Comparison of ENCODE assay signal across 8 mouse cellular contexts in genomic region chr11:117967249-117968015, GRCm38 (mm10). TPM values are rescaled to one million over a fixed set of nuclear protein-coding genes. Genes with fewer than 3 reads are reported as not detected.
DNase-seq lines count a peak whose midpoint lies in the region; ATAC-seq and TF ChIP-seq lines count a peak whose summit lies in the region.

No protein-coding gene starts in this region.

- H3K4me1 ChIP-seq in heart, embryonic 11.5 days (ENCODE audit: control insufficient read depth, insufficient read depth, low read length): peaks cover 53% of the 10 kb centered on the region
- peaks cover 78% of the 10 kb centered on the region for H3K4me1 ChIP-seq in E14TG2a.4 (replicated peaks; ENCODE audit: low read depth, low read length)
- H3K4me1 ChIP-seq in embryonic facial prominence, embryonic 10.5 days: peaks cover 93% of the 10 kb centered on the region
- peaks cover 59% of the 10 kb centered on the region for H3K4me1 ChIP-seq in intestine, embryonic 16.5 days (ENCODE audit: control insufficient read depth, insufficient read depth, low read length)
- peaks cover 56% of the 10 kb centered on the region for H3K4me1 ChIP-seq in olfactory bulb, adult 2 months (ENCODE audit: control insufficient read depth, insufficient read depth, low read length)

- H3K9ac ChIP-seq in heart, embryonic 11.5 days (ENCODE audit: low read depth, low read length): peak overlapping the region; percentile 74
- H3K9ac ChIP-seq in intestine, embryonic 16.5 days (ENCODE audit: low read depth, low read length): peak overlapping the region; percentile 95

- no peak for TF ChIP-seq CTCF in E14TG2a.4 (conservative IDR thresholded peaks at IDR 0.05; ENCODE audit: low read length)
- no peak for TF ChIP-seq CTCF in olfactory bulb, adult 2 months (IDR thresholded peaks at IDR 0.05; ENCODE audit: insufficient read depth, low read depth, low read length)

- H3K27me3 ChIP-seq in heart, embryonic 11.5 days (ENCODE audit: control insufficient read depth, insufficient read depth, low read length): peaks cover 33% of the 10 kb centered on the region
- peaks cover 2% of the 10 kb centered on the region; the same call in 1 of the 2 replicates for H3K27me3 ChIP-seq in E14TG2a.4 (ENCODE audit: insufficient read depth, low read length)
- H3K27me3 ChIP-seq in embryonic facial prominence, embryonic 10.5 days (replicated peaks; ENCODE audit: low read depth, poor library complexity, severe bottlenecking): peaks cover 62% of the 10 kb centered on the region
- H3K27me3 ChIP-seq in intestine, embryonic 16.5 days (replicated peaks; ENCODE audit: control insufficient read depth, insufficient read depth, low read length): no peaks in the 10 kb centered on the region

- intact Hi-C loops in heart, postnatal 36 days (cut with DNase I): loop anchor here (2.0 kb wide), 2 partner anchors 35 to 97 kb away; no protein-coding TSS in a partner anchor

- 6% methylated on average over 34 of the region's 34 CpGs for WGBS in heart, embryonic 11.5 days (ENCODE audit: insufficient replicate concordance)
- WGBS in embryonic facial prominence, embryonic 10.5 days: 4% methylated on average over 34 of the region's 34 CpGs
- WGBS in intestine, embryonic 16.5 days: 17% methylated on average over 34 of the region's 34 CpGs
- 28% methylated on average over 34 of the region's 34 CpGs for WGBS in olfactory bulb, adult 2 months

- no peak for DNase-seq in heart, postnatal 36 days
- no peak for DNase-seq in embryonic facial prominence, embryonic 10.5 days (ENCODE audit: low spot score)
- DNase-seq in layer of hippocampus, postnatal 25 days (ENCODE audit: extremely low spot score in 1 of 2, low spot score in 1 of 2): no peak

- H3K4me3 ChIP-seq in heart, embryonic 11.5 days (ENCODE audit: low read depth, low read length): peak overlapping the region; percentile 73
- peak overlapping the region; percentile 99 for H3K4me3 ChIP-seq in E14TG2a.4 (replicated peaks; ENCODE audit: low read length)
- peak overlapping the region; percentile 76 for H3K4me3 ChIP-seq in embryonic facial prominence, embryonic 10.5 days
- H3K4me3 ChIP-seq in intestine, embryonic 16.5 days (ENCODE audit: low read length): peak overlapping the region; percentile 87
- peak overlapping the region; percentile 56 for H3K4me3 ChIP-seq in olfactory bulb, adult 2 months (ENCODE audit: insufficient read depth, low read depth, low read length)

- H3K9me3 ChIP-seq in heart, embryonic 11.5 days (replicated peaks; ENCODE audit: control insufficient read depth, low read length): no peaks in the 10 kb centered on the region
- H3K9me3 ChIP-seq in E14TG2a.4 (ENCODE audit: low read length): no peaks in the 10 kb centered on the region
- no peaks in the 10 kb centered on the region for H3K9me3 ChIP-seq in embryonic facial prominence, embryonic 10.5 days
- no peaks in the 10 kb centered on the region for H3K9me3 ChIP-seq in intestine, embryonic 16.5 days (ENCODE audit: control insufficient read depth, low read length)

- TF ChIP-seq POLR2A in olfactory bulb, adult 2 months (IDR thresholded peaks at IDR 0.05; ENCODE audit: insufficient read depth, low read depth, low read length): no peak

- ATAC-seq in heart, embryonic 11.5 days (replicated peaks; ENCODE audit: insufficient number of reproducible peaks, low FRiP score, low TSS enrichment): no peak
- no peak for ATAC-seq in intestine, embryonic 16.5 days
- no peak for ATAC-seq in activated CD4-positive, CD25-positive, alpha-beta regulatory T cell, adult 4 months

- no peaks in the 10 kb centered on the region for H3K36me3 ChIP-seq in heart, embryonic 11.5 days (ENCODE audit: control insufficient read depth, insufficient read depth, low read length)
- H3K36me3 ChIP-seq in E14TG2a.4 (ENCODE audit: insufficient read depth, low read length): peaks cover 45% of the 10 kb centered on the region
- peaks cover 18% of the 10 kb centered on the region for H3K36me3 ChIP-seq in embryonic facial prominence, embryonic 10.5 days (replicated peaks)
- peaks cover 3% of the 10 kb centered on the region; the same call in 1 of the 2 replicates for H3K36me3 ChIP-seq in intestine, embryonic 16.5 days (ENCODE audit: control insufficient read depth, insufficient read depth, low read length)

- no peak overlapping the region; the same call in 1 of the 2 replicates for H3K27ac ChIP-seq in heart, embryonic 11.5 days (ENCODE audit: low read depth, low read length)
- H3K27ac ChIP-seq in embryonic facial prominence, embryonic 10.5 days (replicated peaks): peak overlapping the region; percentile 97
- H3K27ac ChIP-seq in intestine, embryonic 16.5 days (ENCODE audit: low read length): peak overlapping the region; percentile 98
- H3K27ac ChIP-seq in olfactory bulb, adult 2 months (ENCODE audit: insufficient read depth, low read depth, low read length): no peak overlapping the region

- H3K4me2 ChIP-seq in heart, embryonic 11.5 days: peak overlapping the region; percentile 98
- H3K4me2 ChIP-seq in intestine, embryonic 16.5 days (ENCODE audit: low read depth, low read length): peak overlapping the region; percentile 94

RNA-seq across cellular contexts. Expression of gene Socs3, which starts 2.4 kb away (rescaled TPM):
- polyA plus RNA-seq in heart, embryonic 11.5 days (2014; fragmentation: Nextera tagmentation; extraction: Ambion mirVana): 3.6 and 4.5 TPM in 2 replicates
- total RNA-seq in heart, postnatal 36 days (2021): 1 to 10 TPM; 3.4 to 3.8 TPM
- polyA plus RNA-seq in embryonic facial prominence, embryonic 10.5 days (2016; fragmentation: Nextera tagmentation; extraction: Ambion mirVana): 13.6 and 16.7 TPM in 2 replicates
- polyA plus RNA-seq in intestine, embryonic 16.5 days (2015; fragmentation: Nextera tagmentation; extraction: Ambion mirVana): 18.9 and 21.2 TPM in 2 replicates
- not detected in 2 replicates for polyA plus RNA-seq in olfactory bulb, adult 2 months (2012; ENCODE audit: insufficient read depth, insufficient read length, low replicate concordance, missing spikeins)
- polyA plus RNA-seq in activated CD4-positive, CD25-positive, alpha-beta regulatory T cell, adult 4 months (2017; shearing (Covaris generic)): 10 to 100 TPM; 42.5 to 43.1 TPM
- total RNA-seq in layer of hippocampus, postnatal 25 days (2021): 1 to 10 TPM; 1.3 to 1.8 TPM

RNA-seq across cellular contexts. Expression of gene Pgs1, which starts 18.7 kb away (rescaled TPM):
- polyA plus RNA-seq in heart, embryonic 11.5 days (2014; fragmentation: Nextera tagmentation; extraction: Ambion mirVana): 26.5 and 27.4 TPM in 2 replicates
- 10 to 100 TPM; 17.8 to 20.0 TPM for total RNA-seq in heart, postnatal 36 days (2021)
- polyA plus RNA-seq in embryonic facial prominence, embryonic 10.5 days (2016; fragmentation: Nextera tagmentation; extraction: Ambion mirVana): 43.5 and 44.6 TPM in 2 replicates
- polyA plus RNA-seq in intestine, embryonic 16.5 days (2015; fragmentation: Nextera tagmentation; extraction: Ambion mirVana): 33.9 and 35.7 TPM in 2 replicates
- not detected in 2 replicates for polyA plus RNA-seq in olfactory bulb, adult 2 months (2012; ENCODE audit: insufficient read depth, insufficient read length, low replicate concordance, missing spikeins)
- polyA plus RNA-seq in activated CD4-positive, CD25-positive, alpha-beta regulatory T cell, adult 4 months (2017; shearing (Covaris generic)): 10 to 100 TPM; 34.6 to 38.3 TPM
- total RNA-seq in layer of hippocampus, postnatal 25 days (2021): 10 to 100 TPM; 74.2 to 75.9 TPM

Comparison
In these comparisons a context has a peak if more than half of its experiments do, and no peak if none do; other contexts are left out.
1. H3K27ac ChIP-seq: peak in embryonic facial prominence, embryonic 10.5 days (single experiment) and intestine, embryonic 16.5 days (single experiment); none in heart, embryonic 11.5 days (single experiment) and olfactory bulb, adult 2 months (single experiment).
2. Peak in every context shown above with its lines, with median percentiles within 50 percentile points of each other: H3K4me3 ChIP-seq.